Mouse (Mus musculus) E14TG2a.4 (cell line): ENCODE data around the gene Pygm.

Experiments used
- H3K27me3 ChIP-seq: 2 replicates; pipeline ENCODE4 v1.6.1; 2014; ENCODE audit warnings: low read length, control low read depth; ENCODE audit not compliant: insufficient read depth
- H3K36me3 ChIP-seq: 2 replicates; pipeline ENCODE4 v1.6.1; 2014; ENCODE audit warnings: low read length, control low read depth; ENCODE audit not compliant: insufficient read depth
- H3K4me1 ChIP-seq: replicated peaks from 2 replicates; pipeline ENCODE4 v1.6.1; 2014; ENCODE audit warnings: low read depth, low read length, control low read depth
- H3K4me3 ChIP-seq: replicated peaks from 2 replicates; pipeline ENCODE4 v1.5.1; 2014; ENCODE audit warnings: mild to moderate bottlenecking, low read length
- H3K9me3 ChIP-seq: 2 replicates; pipeline ENCODE4 v1.6.1; 2014; ENCODE audit warnings: low read length, control low read depth
- CTCF ChIP-seq: conservative IDR thresholded peaks from 2 replicates; pipeline ENCODE4 v1.5.1; 2014; ENCODE audit warnings: low read length
- NANOG ChIP-seq: IDR thresholded peaks from 2 replicates; pipeline ENCODE4 v1.6.1; 2014; ENCODE audit warnings: borderline replicate concordance, low read length, mixed read lengths
- POU5F1 ChIP-seq: IDR thresholded peaks from 2 replicates; pipeline ENCODE4 v1.6.1; 2014; ENCODE audit warnings: low read length, borderline replicate concordance

Pygm gene

DNA sequence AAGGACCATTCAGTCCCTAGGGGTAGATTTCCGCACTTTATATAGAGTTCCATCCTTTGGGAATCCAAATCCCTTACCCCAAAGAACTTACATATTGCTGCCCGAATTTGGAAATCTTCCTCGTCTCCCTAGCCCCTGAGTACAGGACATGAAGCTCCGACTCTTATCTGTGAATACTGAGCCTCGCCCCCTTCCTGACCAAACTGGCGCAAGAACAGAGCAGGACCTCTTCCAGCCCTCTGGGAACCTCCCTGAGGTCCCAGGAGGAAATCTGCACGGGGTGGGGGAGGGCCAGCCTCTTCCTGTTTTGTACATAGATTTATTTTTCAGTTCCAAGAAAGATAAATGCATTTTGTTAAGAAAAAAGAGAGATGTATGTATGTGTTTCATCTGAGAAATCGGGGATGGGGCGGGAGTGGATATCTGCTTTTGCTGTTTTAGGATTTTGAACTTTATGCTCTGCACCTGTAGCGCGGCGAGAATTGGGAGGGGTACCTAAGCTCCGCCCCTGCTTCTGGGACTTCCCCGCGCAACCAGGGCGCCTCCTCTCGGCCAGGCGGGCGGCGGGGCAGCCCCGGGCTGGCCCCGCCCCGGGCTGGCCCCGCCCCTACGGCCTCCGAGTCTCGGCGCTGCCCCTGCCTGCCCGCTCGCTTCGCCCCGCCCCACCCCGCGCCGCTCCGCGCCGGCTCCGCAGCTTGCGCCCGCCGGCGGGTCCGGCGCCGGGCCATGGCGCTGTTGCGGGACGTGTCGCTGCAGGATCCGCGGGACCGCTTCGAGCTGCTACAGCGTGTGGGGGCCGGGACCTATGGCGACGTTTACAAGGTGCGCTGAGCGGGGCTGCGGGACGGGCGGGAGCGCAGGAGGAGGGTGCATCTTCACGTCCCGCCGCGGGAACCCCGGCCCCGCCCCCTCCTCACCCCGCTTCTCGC is 43.4 kb upstream of the Pygm start, which contains the start of gene Map4k2:
Gene Map4k2 (plus strand): TSS at position 612 of the 929 bp plus-strand sequence.
- peak within 1 kb of the TSS; percentile 87 for H3K4me3 ChIP-seq
- no peaks in the 10 kb centered on the region for H3K9me3 ChIP-seq
- H3K36me3 ChIP-seq, result peaks cover 68% of the 10 kb centered on the region
- peaks cover 80% of the 10 kb centered on the region for H3K4me1 ChIP-seq
- H3K27me3 ChIP-seq, result peaks cover 14% of the 10 kb centered on the region; the same call in 1 of the 2 replicates
- no peak for TF ChIP-seq POU5F1
- TF ChIP-seq NANOG, result no peak
- no peak for TF ChIP-seq CTCF

DNA sequence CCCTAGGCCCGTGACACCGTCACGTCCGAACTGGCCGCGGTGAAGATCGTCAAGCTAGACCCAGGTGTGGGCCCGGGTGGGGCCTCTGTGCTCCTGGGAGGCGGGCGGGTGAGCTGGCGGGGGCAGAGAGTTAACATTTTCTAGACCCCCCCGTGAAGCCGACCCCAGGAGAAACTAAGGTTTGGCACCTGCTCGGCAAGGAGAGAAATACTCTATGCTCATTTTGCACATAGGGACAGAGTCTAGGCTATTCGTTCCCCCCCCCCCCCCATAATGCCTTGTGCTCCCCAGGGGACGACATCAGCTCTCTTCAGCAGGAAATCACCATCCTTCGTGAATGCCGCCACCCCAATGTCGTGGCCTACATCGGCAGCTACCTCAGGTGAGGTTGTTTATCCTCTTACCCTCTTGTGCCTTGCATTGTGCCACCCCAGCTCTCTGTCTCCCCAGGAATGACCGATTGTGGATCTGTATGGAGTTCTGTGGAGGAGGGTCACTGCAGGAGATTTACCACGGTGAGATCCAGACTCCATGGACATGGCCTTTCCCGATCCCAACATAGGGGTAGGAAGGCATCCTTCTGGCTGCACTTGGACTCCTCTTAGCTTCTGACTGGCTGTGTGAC is 42.6 kb upstream of the Pygm start:
- no peaks in the 10 kb centered on the region for H3K9me3 ChIP-seq
- TF ChIP-seq POU5F1 (no peak), NANOG (no peak), CTCF (no peak)
- H3K4me3 ChIP-seq, result peak overlapping the region; percentile 87
- peaks cover 80% of the 10 kb centered on the region for H3K4me1 ChIP-seq
- peaks cover 74% of the 10 kb centered on the region for H3K36me3 ChIP-seq
- peaks cover 14% of the 10 kb centered on the region; the same call in 1 of the 2 replicates for H3K27me3 ChIP-seq

DNA sequence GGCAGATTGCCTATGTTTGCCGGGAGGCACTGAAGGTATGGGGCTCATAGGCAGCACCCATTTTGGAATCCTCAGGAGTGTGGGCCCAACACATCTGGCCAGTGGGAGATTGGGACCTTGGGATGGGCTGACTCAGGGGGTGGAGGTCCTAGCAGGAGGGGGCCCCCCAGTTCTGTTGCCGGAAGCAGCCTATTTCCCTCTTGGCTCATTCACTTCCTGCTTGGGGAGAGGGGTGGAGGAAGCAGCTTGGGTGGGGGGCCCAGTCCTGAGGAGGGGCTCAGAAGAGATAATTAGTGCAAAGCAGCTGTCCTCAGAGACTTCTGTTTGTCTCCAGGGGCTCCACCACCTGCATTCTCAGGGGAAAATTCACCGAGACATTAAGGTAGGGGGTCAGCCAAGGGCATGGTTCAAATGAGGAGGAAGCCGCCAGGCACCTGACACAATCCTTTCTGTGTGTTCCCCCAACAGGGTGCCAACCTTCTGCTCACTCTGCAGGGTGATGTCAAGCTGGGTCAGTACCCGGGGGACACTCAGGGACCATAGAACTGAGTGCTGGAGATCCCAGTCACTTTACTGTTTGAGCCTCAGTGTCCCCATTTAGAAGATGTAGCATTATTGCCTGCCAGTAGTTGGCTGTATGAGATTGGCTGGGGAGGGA is 41.8 kb upstream of the Pygm start:
- TF ChIP-seq CTCF (no peak), NANOG (no peak), POU5F1 (no peak)
- Histone ChIP-seq H3K36me3 (peaks cover 74% of the 10 kb centered on the region), H3K9me3 (no peaks in the 10 kb centered on the region)

DNA sequence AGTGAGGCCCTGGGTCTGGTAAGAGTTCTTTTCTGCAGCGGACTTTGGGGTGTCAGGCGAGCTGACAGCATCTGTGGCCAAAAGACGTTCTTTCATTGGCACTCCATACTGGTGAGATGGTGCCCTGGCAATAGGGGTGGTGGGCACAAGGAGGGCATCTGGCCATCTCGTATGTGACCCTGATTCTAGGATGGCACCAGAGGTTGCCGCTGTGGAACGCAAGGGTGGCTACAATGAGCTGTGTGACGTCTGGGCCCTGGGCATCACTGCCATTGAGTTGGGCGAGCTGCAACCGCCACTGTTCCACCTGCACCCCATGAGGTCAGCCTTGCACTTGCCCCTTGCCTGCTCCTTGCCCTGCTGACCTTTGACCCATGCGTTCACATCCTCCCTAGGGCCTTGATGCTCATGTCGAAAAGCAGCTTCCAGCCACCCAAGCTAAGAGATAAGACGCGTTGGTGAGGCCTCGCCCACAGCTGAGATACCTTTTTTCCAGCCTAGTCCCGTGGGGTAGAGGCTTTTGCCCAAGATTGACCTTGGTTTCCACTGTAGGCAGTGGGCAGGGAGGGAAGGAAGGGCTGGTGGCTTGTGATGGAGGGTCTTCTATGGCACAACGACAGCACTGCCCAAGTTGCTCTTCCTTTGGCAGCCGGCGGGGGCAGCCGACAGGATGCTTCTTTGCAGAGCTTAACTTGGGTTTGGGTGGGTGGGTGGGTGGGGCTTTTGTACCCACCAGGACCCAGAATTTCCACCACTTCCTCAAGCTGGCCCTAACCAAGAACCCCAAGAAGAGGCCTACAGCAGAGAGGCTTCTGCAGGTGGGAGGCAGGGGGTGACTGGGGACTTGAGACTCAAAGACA is 40.9 kb upstream of the Pygm start:
- H3K9me3 ChIP-seq, result no peaks in the 10 kb centered on the region
- H3K36me3 ChIP-seq, result peaks cover 70% of the 10 kb centered on the region
- peaks cover 14% of the 10 kb centered on the region; the same call in 1 of the 2 replicates for H3K27me3 ChIP-seq
- peaks cover 75% of the 10 kb centered on the region for H3K4me1 ChIP-seq
- no peak overlapping the region for H3K4me3 ChIP-seq
- TF ChIP-seq NANOG, result no peak
- TF ChIP-seq POU5F1, result no peak

More for the DNA sequence above, 41.8 kb upstream of the Pygm start:
- H3K27me3 ChIP-seq, result peaks cover 14% of the 10 kb centered on the region; the same call in 1 of the 2 replicates
- peaks cover 80% of the 10 kb centered on the region for H3K4me1 ChIP-seq
- peak overlapping the region; percentile 87; the same call in 1 of the 2 replicates for H3K4me3 ChIP-seq

DNA sequence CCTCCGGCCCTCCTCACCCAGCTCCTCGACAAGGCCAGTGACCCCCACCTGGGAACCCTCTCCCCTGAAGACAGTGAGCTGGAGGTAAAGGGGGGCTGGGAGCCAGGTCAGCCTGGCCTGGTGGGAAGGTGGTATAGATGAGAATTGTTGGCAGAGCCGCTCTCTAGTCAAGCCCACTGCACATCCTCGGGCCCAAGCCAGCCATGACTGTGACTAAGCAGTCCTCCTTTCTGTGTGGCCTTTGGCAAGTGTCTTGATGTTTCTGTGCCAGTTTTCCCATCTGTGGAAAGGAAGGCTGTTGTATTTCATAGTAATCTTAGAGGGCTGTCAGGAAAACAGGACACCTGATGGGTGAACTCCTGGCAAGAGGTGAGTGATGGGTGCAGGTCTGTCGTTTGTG is 40.2 kb upstream of the Pygm start:
- Histone ChIP-seq H3K4me3 (no peak overlapping the region), H3K4me1 (peaks cover 75% of the 10 kb centered on the region), H3K27me3 (peaks cover 14% of the 10 kb centered on the region; the same call in 1 of the 2 replicates), H3K36me3 (peaks cover 65% of the 10 kb centered on the region), H3K9me3 (no peaks in the 10 kb centered on the region)
- no peak for TF ChIP-seq NANOG
- no peak for TF ChIP-seq CTCF
- TF ChIP-seq POU5F1, result no peak

DNA sequence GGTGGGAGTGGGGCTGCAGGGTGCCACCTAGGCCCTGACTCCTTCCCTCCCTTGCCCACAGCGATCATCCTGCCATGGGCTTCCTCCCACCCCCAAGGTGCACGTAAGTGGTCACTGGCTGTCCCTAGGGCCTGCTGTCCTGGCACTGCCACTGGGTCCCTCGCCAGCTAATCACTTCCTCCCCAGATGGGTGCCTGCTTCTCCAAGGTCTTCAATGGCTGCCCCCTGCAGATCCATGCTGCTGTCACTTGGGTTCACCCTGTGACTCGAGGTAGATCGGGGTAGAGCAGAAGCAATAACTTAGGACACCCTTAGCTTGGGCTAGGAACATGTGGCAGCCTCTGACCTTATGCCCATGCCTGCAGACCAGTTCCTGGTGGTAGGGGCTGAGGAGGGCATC is 38.2 kb upstream of the Pygm start:
- TF ChIP-seq POU5F1 (no peak), CTCF (no peak), NANOG (no peak)
- Histone ChIP-seq H3K4me1 (peaks cover 65% of the 10 kb centered on the region), H3K27me3 (peaks cover 14% of the 10 kb centered on the region; the same call in 1 of the 2 replicates), H3K9me3 (no peaks in the 10 kb centered on the region), H3K4me3 (0 out of 2 replicates have a peak overlapping the region, but pooled peaks have one; percentile 13), H3K36me3 (peaks cover 63% of the 10 kb centered on the region)

DNA sequence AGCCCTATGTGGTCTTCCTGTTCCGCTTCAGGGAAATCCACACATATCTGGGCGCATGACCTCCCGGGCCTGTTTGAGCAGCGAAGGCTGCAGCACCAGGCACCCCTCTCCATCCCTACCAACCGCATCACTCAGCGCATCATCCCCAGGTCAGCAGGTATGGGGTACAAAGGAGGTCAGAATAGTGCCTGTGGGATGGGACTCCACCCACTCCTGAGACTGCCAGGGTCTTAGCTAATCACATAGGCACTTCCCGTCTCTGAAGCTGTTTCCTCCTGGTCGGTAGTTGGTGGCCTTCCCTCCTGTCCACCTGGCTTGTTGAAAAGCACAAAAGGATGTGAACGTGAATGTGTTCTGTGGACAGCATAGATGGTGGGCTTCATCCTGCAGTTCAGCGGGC is 37.5 kb upstream of the Pygm start:
- TF ChIP-seq POU5F1 (no peak), NANOG (no peak), CTCF (no peak)

More for the DNA sequence above, 37.5 kb upstream of the Pygm start:
- peaks cover 63% of the 10 kb centered on the region for H3K36me3 ChIP-seq
- H3K4me1 ChIP-seq, result peaks cover 67% of the 10 kb centered on the region
- no peaks in the 10 kb centered on the region for H3K9me3 ChIP-seq
- H3K4me3 ChIP-seq, result peak overlapping the region; percentile 13; the same call in 1 of the 2 replicates
- peaks cover 10% of the 10 kb centered on the region; the same call in 1 of the 2 replicates for H3K27me3 ChIP-seq
